In genomic region chr7:123046473-123047091, GRCm38 (mm10) we compare ENCODE assay signal across 14 mouse cellular contexts.
DNase-seq lines count a peak whose midpoint lies in the region; ATAC-seq and TF ChIP-seq lines count a peak whose summit lies in the region.
"Had no signal": no experiment of that assay in that cellular context is flagged by ENCODE, and none has a peak within 500 bp of the region (broad histone marks: within the 10 kb centered on the region; RNA-seq: fewer than 3 reads in every experiment).

No protein-coding gene starts in this region.

- H3K4me1 ChIP-seq in stomach, postnatal 0 days (replicated peaks; ENCODE audit: control insufficient read depth, insufficient read depth) = no peaks in the 10 kb centered on the region
- H3K4me1 ChIP-seq: liver, embryonic 12.5 days; neural tube, embryonic 12.5 days had no signal

- no peak for TF ChIP-seq EP300 in stomach, postnatal 0 days (optimal IDR thresholded peaks at IDR 0.05)

- intact Hi-C loops in heart, postnatal 10 days (cut with DNase I) = loop anchor here (5.0 kb wide), 1 partner anchor 81 kb away; no protein-coding TSS in a partner anchor

- no peaks in the 10 kb centered on the region for H3K36me3 ChIP-seq in stomach, postnatal 0 days (ENCODE audit: control insufficient read depth, insufficient read depth, low read length)
- H3K36me3 ChIP-seq: liver, embryonic 12.5 days; midbrain, embryonic 10.5 days; neural tube, embryonic 12.5 days had no signal

- no peak for DNase-seq in layer of hippocampus, adult 2 months (ENCODE audit: low spot score in 2 of 2)
- DNase-seq in layer of hippocampus, adult 8-10 months (ENCODE audit: low spot score in 2 of 2) = no peak
- DNase-seq in heart, adult 11 months = peak; percentile 95
- peak; percentile 62 to 65 for DNase-seq in heart, postnatal 10 days
- no peak for DNase-seq in stomach, postnatal 0 days (ENCODE audit: low spot score)
- DNase-seq in spleen, postnatal 14 days (ENCODE audit: low spot score in 2 of 2) = no peak
- DNase-seq in layer of hippocampus, postnatal 36 days = no peak
- no peak for DNase-seq in ovary, adult 18-20 months (ENCODE audit: low spot score)
- DNase-seq: cerebellum, postnatal 36 days; kidney, postnatal 14 days had no signal

- H3K9ac ChIP-seq in stomach, postnatal 0 days (ENCODE audit: low read length) = no peak overlapping the region
- H3K9ac ChIP-seq: liver, embryonic 12.5 days; neural tube, embryonic 12.5 days had no signal

- no peaks in the 10 kb centered on the region; the same call in 1 of the 2 replicates for H3K27me3 ChIP-seq in stomach, postnatal 0 days (ENCODE audit: control insufficient read depth, insufficient read depth, low read length)
- H3K27me3 ChIP-seq: liver, embryonic 12.5 days; neural tube, embryonic 12.5 days had no signal

- TF ChIP-seq CTCF in layer of hippocampus, adult 2 months (conservative IDR thresholded peaks at IDR 0.05) = no peak
- TF ChIP-seq CTCF in stomach, postnatal 0 days (IDR thresholded peaks at IDR 0.05; ENCODE audit: low read depth) = no peak

- no peak overlapping the region for H3K4me2 ChIP-seq in stomach, postnatal 0 days (replicated peaks; ENCODE audit: low read depth)
- H3K4me2 ChIP-seq: liver, embryonic 12.5 days; neural tube, embryonic 12.5 days had no signal

- peak overlapping the region; percentile 33 for H3K27ac ChIP-seq in layer of hippocampus, adult 2 months
- no peak overlapping the region for H3K27ac ChIP-seq in stomach, postnatal 0 days (replicated peaks)
- H3K27ac ChIP-seq: liver, embryonic 12.5 days; midbrain, embryonic 10.5 days; neural tube, embryonic 12.5 days had no signal

- 57% methylated on average over 13 of the region's 13 CpGs for WGBS in stomach, postnatal 0 days

- no peaks in the 10 kb centered on the region for H3K9me3 ChIP-seq in stomach, postnatal 0 days (ENCODE audit: control insufficient read depth, low read length)
- H3K9me3 ChIP-seq: liver, embryonic 12.5 days; midbrain, embryonic 10.5 days; neural tube, embryonic 12.5 days had no signal

- ATAC-seq in stomach, postnatal 0 days (ENCODE audit: low FRiP score, low TSS enrichment) = peak; percentile 76
- ATAC-seq: hindbrain, embryonic 16.5 days; liver, embryonic 12.5 days had no signal

- no peak overlapping the region for H3K4me3 ChIP-seq in layer of hippocampus, adult 2 months
- no peak overlapping the region for H3K4me3 ChIP-seq in stomach, postnatal 0 days (ENCODE audit: low read depth, low read length)
- H3K4me3 ChIP-seq: liver, embryonic 12.5 days; midbrain, embryonic 10.5 days; neural tube, embryonic 12.5 days had no signal

Comparison
In these comparisons a context has a peak if more than half of its experiments do, and no peak if none do; other contexts are left out.
1. DNase-seq: peak in heart, adult 11 months (single experiment) and heart, postnatal 10 days (2 of 2); none in layer of hippocampus, adult 2 months (0 of 2), layer of hippocampus, adult 8-10 months (0 of 2), stomach, postnatal 0 days (single experiment), spleen, postnatal 14 days (0 of 2), layer of hippocampus, postnatal 36 days (0 of 2) and ovary, adult 18-20 months (single experiment).